Mouse (Mus musculus) erythroid progenitor cell, adult 5-6 weeks (primary cell): Measurements from ENCODE around the gene Clec1a. TPM values are rescaled to one million over a fixed set of nuclear protein-coding genes. Genes with fewer than 3 reads are reported as not detected.

Experiments used
- ATAC-seq: replicated peaks from 2 replicates; pipeline ENCODE4 v1.8.0; 2016; ENCODE audit warnings: moderate number of reproducible peaks, mild to moderate bottlenecking, moderate TSS enrichment, inconsistent platforms; ENCODE audit not compliant: poor library complexity, low FRiP score, severe bottlenecking
- total RNA-seq, 2 experiments: library from RNA; stranded (forward) in 1 of 2; stranded (reverse) in 1 of 2; fragments of 150-400 nt in 1 of 2; fragments of 186-747, 209-891 nt in 1 of 2; gene quantifications; 2 replicates each; pipeline versions ENCODE4 v1.2.3 to v1.2.4; 2015 to 2017; ENCODE audit warnings: low replicate concordance in 2 of 2

The Clec1a gene
- total RNA-seq, 2 experiments from 2014 or later, result 2.0 TPM; not detected in 1

GRCm38 (mm10) chr6:129408562-129408961, 43.2 kb downstream of the Clec1a start, which contains the start of gene Clec9a:
TSS of gene Clec9a (plus strand) at chr6:129408862.
- ATAC-seq, result no peak

- no peak for ATAC-seq
Measured at GRCm38 (mm10) chr6:129407324-129407723, 44.5 kb downstream of the Clec1a start.

GRCm38 (mm10) chr6:129405999-129406398, 45.8 kb downstream of the Clec1a start:
- ATAC-seq, result no peak

- no peak for ATAC-seq
Measured at GRCm38 (mm10) chr6:129403391-129403790, 48.4 kb downstream of the Clec1a start.

GRCm38 (mm10) chr6:129402404-129402803, 49.4 kb downstream of the Clec1a start:
- no peak for ATAC-seq

- ATAC-seq, result no peak
Measured at GRCm38 (mm10) chr6:129399945-129400344, 51.9 kb downstream of the Clec1a start.

- ATAC-seq, result no peak
Measured at GRCm38 (mm10) chr6:129396997-129397396, 54.8 kb downstream of the Clec1a start, which contains the start of gene Clec1b. TSS of gene Clec1b (plus strand) at chr6:129397297.

- ATAC-seq, result no peak
Measured at GRCm38 (mm10) chr6:129393732-129394131, 58.1 kb downstream of the Clec1a start.

GRCm38 (mm10) chr6:129393087-129393720, 58.6 kb downstream of the Clec1a start:
- ATAC-seq, result no peak

GRCm38 (mm10) chr6:129385774-129386173, 66.0 kb downstream of the Clec1a start, which contains the start of gene Clec12b:
TSS of gene Clec12b (minus strand) at chr6:129385874.
- no peak for ATAC-seq

GRCm38 (mm10) chr6:129385000-129385399, 66.8 kb downstream of the Clec1a start:
- no peak for ATAC-seq

- ATAC-seq, result no peak
Measured at GRCm38 (mm10) chr6:129383466-129383865, 68.3 kb downstream of the Clec1a start.

- ATAC-seq, result no peak
Measured at GRCm38 (mm10) chr6:129381736-129382135, 70.1 kb downstream of the Clec1a start.

GRCm38 (mm10) chr6:129380454-129380853, 71.3 kb downstream of the Clec1a start:
- no peak for ATAC-seq

GRCm38 (mm10) chr6:129374937-129375471, 76.8 kb downstream of the Clec1a start:
- no peak for ATAC-seq

Other genes starting within 250 kb of the Clec1a start
- gene Cd69, start 176.6 kb downstream of the Clec1a start, total RNA-seq (2015; ENCODE audit: low replicate concordance), result 24.3 and 26.3 TPM in 2 replicates
- gene Cd69, start 176.6 kb downstream of the Clec1a start, total RNA-seq (2017; ENCODE audit: low replicate concordance), result 10.1 and 13.2 TPM in 2 replicates
- not detected in 2 replicates for gene 4922502D21Rik, start 120.2 kb downstream of the Clec1a start, total RNA-seq (2015; ENCODE audit: low replicate concordance)
- not detected in 2 replicates for gene 4922502D21Rik, start 120.2 kb downstream of the Clec1a start, total RNA-seq (2017; ENCODE audit: low replicate concordance)
- 97.3 and 115 TPM in 2 replicates for gene Clec12a, start 109.3 kb downstream of the Clec1a start, total RNA-seq (2015; ENCODE audit: low replicate concordance)
- gene Clec12a, start 109.3 kb downstream of the Clec1a start, total RNA-seq (2017; ENCODE audit: low replicate concordance), result 48.9 and 86.8 TPM in 2 replicates
- gene Clec12b, start 66.1 kb downstream of the Clec1a start, total RNA-seq (2015; ENCODE audit: low replicate concordance), result not detected in 2 replicates
- not detected in 2 replicates for gene Clec12b, start 66.1 kb downstream of the Clec1a start, total RNA-seq (2017; ENCODE audit: low replicate concordance)
- gene Clec1b, start 54.7 kb downstream of the Clec1a start, total RNA-seq (2015; ENCODE audit: low replicate concordance), result 8.3 TPM in 1 of 2 replicates, not detected in the other
- gene Clec1b, start 54.7 kb downstream of the Clec1a start, total RNA-seq (2017; ENCODE audit: low replicate concordance), result 2.7 TPM in 1 of 2 replicates, not detected in the other
- gene Clec9a, start 43.1 kb downstream of the Clec1a start, total RNA-seq (2015; ENCODE audit: low replicate concordance), result 0.72 TPM in 1 of 2 replicates, not detected in the other
- gene Clec9a, start 43.1 kb downstream of the Clec1a start, total RNA-seq (2017; ENCODE audit: low replicate concordance), result 0.13 TPM in 1 of 2 replicates, not detected in the other
- 3.4 and 4.3 TPM in 2 replicates for gene Olr1, start 55.2 kb upstream of the Clec1a start, total RNA-seq (2015; ENCODE audit: low replicate concordance)
- gene Olr1, start 55.2 kb upstream of the Clec1a start, total RNA-seq (2017; ENCODE audit: low replicate concordance), result 2.2 and 5.6 TPM in 2 replicates
- not detected in 2 replicates for gene Tmem52b, start 60.6 kb upstream of the Clec1a start, total RNA-seq (2015; ENCODE audit: low replicate concordance)
- not detected in 2 replicates for gene Tmem52b, start 60.6 kb upstream of the Clec1a start, total RNA-seq (2017; ENCODE audit: low replicate concordance)
- 2.1 and 6.5 TPM in 2 replicates for gene Gabarapl1, start 81.2 kb upstream of the Clec1a start, total RNA-seq (2015; ENCODE audit: low replicate concordance)
- gene Gabarapl1, start 81.2 kb upstream of the Clec1a start, total RNA-seq (2017; ENCODE audit: low replicate concordance), result 9.8 and 17.5 TPM in 2 replicates
- not detected in 2 replicates for gene Klre1, start 125.9 kb upstream of the Clec1a start, total RNA-seq (2015; ENCODE audit: low replicate concordance)
- not detected in 2 replicates for gene Klre1, start 125.9 kb upstream of the Clec1a start, total RNA-seq (2017; ENCODE audit: low replicate concordance)
- gene Klrd1, start 139.8 kb upstream of the Clec1a start, total RNA-seq (2015; ENCODE audit: low replicate concordance), result 10.5 and 10.8 TPM in 2 replicates
- gene Klrd1, start 139.8 kb upstream of the Clec1a start, total RNA-seq (2017; ENCODE audit: low replicate concordance), result 2.8 TPM in 1 of 2 replicates, not detected in the other
- 1.8 and 2.5 TPM in 2 replicates for gene Klrk1, start 171.9 kb upstream of the Clec1a start, total RNA-seq (2015; ENCODE audit: low replicate concordance)
- 2.7 and 3.5 TPM in 2 replicates for gene Klrk1, start 171.9 kb upstream of the Clec1a start, total RNA-seq (2017; ENCODE audit: low replicate concordance)
- gene Klrc3, start 191.3 kb upstream of the Clec1a start, total RNA-seq (2015; ENCODE audit: low replicate concordance), result not detected in 2 replicates
- not detected in 2 replicates for gene Klrc3, start 191.3 kb upstream of the Clec1a start, total RNA-seq (2017; ENCODE audit: low replicate concordance)
- gene Klrc2, start 208.7 kb upstream of the Clec1a start, total RNA-seq (2015; ENCODE audit: low replicate concordance), result 1.3 and 2.2 TPM in 2 replicates
- gene Klrc2, start 208.7 kb upstream of the Clec1a start, total RNA-seq (2017; ENCODE audit: low replicate concordance), result 0.90 TPM in 1 of 2 replicates, not detected in the other
- gene Klrc1, start 227.0 kb upstream of the Clec1a start, total RNA-seq (2015; ENCODE audit: low replicate concordance), result 2.5 TPM in 1 of 2 replicates, not detected in the other
- gene Klrc1, start 227.0 kb upstream of the Clec1a start, total RNA-seq (2017; ENCODE audit: low replicate concordance), result 7.7 TPM in 1 of 2 replicates, not detected in the other